Mouse (Mus musculus) lung, embryonic 14.5 days (tissue): ENCODE data around the gene Ghdc. TPM values are rescaled to one million over a fixed set of nuclear protein-coding genes. Genes with fewer than 3 reads are reported as not detected.
A peak's percentile ranks its signal among the peaks of the same experiment; 100 is the strongest.

ENCODE experiments used
- ATAC-seq: fragments of 200-750 bp; cut with Nextera tagmentation; 2 replicates; pipeline ENCODE4 v1.8.0; 2017; ENCODE audit warnings: mild to moderate bottlenecking, moderate TSS enrichment, moderate library complexity; ENCODE audit not compliant: insufficient read depth
- DNase-seq: peaks from one replicate; pipeline ENCODE4 v3.0.0-alpha.2; 2015
- H3K27ac ChIP-seq: fragments of 300-500 bp; sonication (generic); 2 replicates; pipeline ENCODE4 v1.5.1; 2014; ENCODE audit warnings: low read depth, mild to moderate bottlenecking, moderate library complexity
- H3K27me3 ChIP-seq: fragments of 300-500 bp; sonication (generic); 2 replicates; pipeline ENCODE4 v1.6.1; 2014; ENCODE audit warnings: low read length, control low read depth; ENCODE audit not compliant: insufficient read depth
- H3K36me3 ChIP-seq: fragments of 300-500 bp; sonication (generic); 2 replicates; pipeline ENCODE4 v1.6.1; 2014; ENCODE audit warnings: control low read depth; ENCODE audit not compliant: insufficient read depth
- H3K4me1 ChIP-seq: fragments of 300-500 bp; sonication (generic); 2 replicates; pipeline ENCODE4 v1.6.1; 2014; ENCODE audit warnings: antibody characterized with exemption, control low read depth; ENCODE audit not compliant: insufficient read depth
- H3K4me2 ChIP-seq: fragments of 300-500 bp; sonication (generic); 2 replicates; pipeline ENCODE4 v1.6.1; 2014; ENCODE audit warnings: mild to moderate bottlenecking
- H3K4me3 ChIP-seq: fragments of 300-500 bp; sonication (generic); 2 replicates; pipeline ENCODE4 v1.5.1; 2014; ENCODE audit warnings: low read depth, low read length
- H3K9ac ChIP-seq: fragments of 300-500 bp; sonication (generic); 2 replicates; pipeline ENCODE4 v1.6.1; 2014
- H3K9me3 ChIP-seq: fragments of 300-500 bp; sonication (generic); 2 replicates; pipeline ENCODE4 v1.6.1; 2016; ENCODE audit warnings: low read depth, low read length, control low read depth
- CTCF ChIP-seq: IDR thresholded peaks from 2 replicates; pipeline ENCODE4 v1.5.1; 2016; ENCODE audit warnings: antibody characterized with exemption, low read depth
- WGBS: fragments of 180-500 bp; shearing (Covaris S2); extraction: QIAGEN DNeasy Blood & Tissue Kit; methylation state at CpG from one replicate; pipeline ENCODE4 v1.1.7; 2014; 5-methylcytosine and 5-hydroxymethylcytosine counted together
- polyA plus RNA-seq: library from polyadenylated mRNA; unstranded; fragments of >200 nt; fragmentation: Nextera tagmentation; extraction: Ambion mirVana; gene quantifications from 2 replicates; pipeline ENCODE4 v1.2.1, GENCODE M21; 2014

Gene Ghdc
- polyA plus RNA-seq, 1 experiment from 2014 or later = 2.9 TPM

DNA sequence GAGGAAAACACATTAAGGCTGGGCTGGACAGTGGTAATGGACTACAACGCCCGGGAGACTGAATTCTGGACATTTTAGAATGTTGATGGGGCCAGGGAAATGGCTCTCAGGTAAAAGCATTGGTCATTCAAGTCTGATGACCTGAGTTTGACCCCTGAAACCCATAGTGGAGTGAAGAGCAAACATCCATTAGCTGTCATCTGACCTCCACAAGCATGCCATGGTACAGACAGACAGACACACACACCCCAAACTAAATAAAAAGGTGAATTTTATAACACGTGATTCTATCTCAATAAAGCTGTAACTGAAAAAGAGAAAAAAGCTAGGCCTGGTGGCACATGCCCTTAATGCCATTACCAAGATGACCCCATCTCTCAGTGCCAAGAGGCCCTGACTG lies 45.6 kb upstream of the Ghdc start:
- no peaks in the 10 kb centered on the region for H3K9me3 ChIP-seq
- 58% methylated on average over 3 of the region's 3 CpGs for WGBS
- no peak overlapping the region for H3K4me2 ChIP-seq
- no peaks in the 10 kb centered on the region for H3K27me3 ChIP-seq
- no peak overlapping the region for H3K27ac ChIP-seq
- ATAC-seq (no peak), DNase-seq (no peak)
- H3K36me3 ChIP-seq = no peaks in the 10 kb centered on the region
- H3K4me3 ChIP-seq = no peak overlapping the region
- peaks cover 12% of the 10 kb centered on the region for H3K4me1 ChIP-seq
- no peak for TF ChIP-seq CTCF
- no peak overlapping the region for H3K9ac ChIP-seq

DNA sequence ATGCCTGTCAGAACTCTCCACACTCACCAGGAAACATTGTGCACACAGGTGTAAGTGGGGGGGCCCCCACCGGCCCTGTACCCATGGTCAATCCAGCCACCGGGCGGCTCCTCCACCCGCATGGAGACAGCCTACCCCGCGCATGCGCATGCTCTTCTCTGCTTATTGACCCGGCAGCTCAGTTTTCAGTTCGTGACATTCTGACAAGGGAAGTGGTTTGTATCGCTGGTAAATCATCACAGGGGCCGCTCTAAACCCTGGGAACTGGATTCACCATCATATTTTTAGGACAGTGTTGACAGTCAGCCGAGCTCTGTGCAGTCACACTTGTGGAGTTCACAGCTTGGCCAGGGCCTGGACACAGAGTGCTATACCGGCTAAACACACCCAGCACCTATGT lies 43.7 kb upstream of the Ghdc start:
- H3K36me3 ChIP-seq = no peaks in the 10 kb centered on the region
- H3K9ac ChIP-seq = no peak overlapping the region
- H3K27me3 ChIP-seq = no peaks in the 10 kb centered on the region
- TF ChIP-seq CTCF = no peak
- ATAC-seq = no peak
- H3K4me3 ChIP-seq = no peak overlapping the region
- H3K4me1 ChIP-seq = peaks cover 12% of the 10 kb centered on the region
- DNase-seq = peak; percentile 66
- 33% methylated on average over 13 of the region's 13 CpGs for WGBS
- peak overlapping the region; percentile 34; the same call in 1 of the 2 replicates for H3K4me2 ChIP-seq
- no peaks in the 10 kb centered on the region for H3K9me3 ChIP-seq
- no peak overlapping the region for H3K27ac ChIP-seq

GRCm38 (mm10) chr11:100811132-100811531 lies 40.4 kb upstream of the Ghdc start:
- TF ChIP-seq CTCF = peak; percentile 42
- Histone ChIP-seq H3K4me3 (no peak overlapping the region), H3K36me3 (0 out of 2 replicates have a peak, but pooled peaks cover 4% of the 10 kb centered on the region), H3K9me3 (no peaks in the 10 kb centered on the region), H3K9ac (no peak overlapping the region), H3K4me2 (no peak overlapping the region), H3K4me1 (no peaks in the 10 kb centered on the region), H3K27me3 (no peaks in the 10 kb centered on the region), H3K27ac (no peak overlapping the region)
- DNase-seq (no peak), ATAC-seq (no peak)
- 87% methylated on average over 2 of the region's 2 CpGs for WGBS

DNA sequence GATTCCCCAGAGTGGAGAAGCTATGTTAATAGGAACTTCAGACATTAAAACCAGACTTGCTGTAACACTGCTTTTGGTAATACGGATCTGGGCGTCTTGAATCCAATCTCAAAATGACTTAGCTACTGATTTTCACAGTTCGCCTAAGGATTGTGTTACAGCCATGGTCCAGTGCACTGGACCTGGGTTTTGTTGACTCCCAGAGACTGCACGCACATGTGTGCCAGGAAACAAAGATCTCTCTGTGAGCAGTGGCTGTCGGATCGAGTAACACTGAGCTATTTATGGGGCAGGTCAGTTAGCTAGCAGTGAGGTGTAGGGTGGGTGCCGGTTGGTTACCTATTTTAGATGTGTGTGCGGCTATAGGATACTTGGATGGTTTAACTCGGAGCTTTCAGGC lies 39.8 kb upstream of the Ghdc start:
- ATAC-seq (no peak), DNase-seq (no peak)
- Histone ChIP-seq H3K27ac (no peak overlapping the region), H3K27me3 (no peaks in the 10 kb centered on the region), H3K4me3 (no peak overlapping the region), H3K36me3 (0 out of 2 replicates have a peak, but pooled peaks cover 4% of the 10 kb centered on the region), H3K9me3 (no peaks in the 10 kb centered on the region), H3K4me2 (no peak overlapping the region), H3K9ac (no peak overlapping the region), H3K4me1 (no peaks in the 10 kb centered on the region)
- TF ChIP-seq CTCF = no peak
- 76% methylated on average over 9 of the region's 9 CpGs for WGBS

- Histone ChIP-seq H3K9ac (no peak overlapping the region), H3K9me3 (no peaks in the 10 kb centered on the region), H3K4me2 (no peak overlapping the region), H3K36me3 (peaks cover 28% of the 10 kb centered on the region), H3K27me3 (no peaks in the 10 kb centered on the region), H3K4me1 (no peaks in the 10 kb centered on the region), H3K27ac (no peak overlapping the region), H3K4me3 (no peak overlapping the region)
- WGBS = 69% methylated on average over 20 of the region's 20 CpGs
- DNase-seq (peak; percentile 35), ATAC-seq (no peak)
- no peak for TF ChIP-seq CTCF
Measured at GRCm38 (mm10) chr11:100806380-100807305, 35.9 kb upstream of the Ghdc start.

- 68% methylated on average over 7 of the region's 7 CpGs for WGBS
- no peaks in the 10 kb centered on the region for H3K4me1 ChIP-seq
- DNase-seq = no peak
- no peak overlapping the region for H3K9ac ChIP-seq
- no peak overlapping the region for H3K4me2 ChIP-seq
- H3K9me3 ChIP-seq = no peaks in the 10 kb centered on the region
- H3K27me3 ChIP-seq = no peaks in the 10 kb centered on the region
- no peak for ATAC-seq
- no peak for TF ChIP-seq CTCF
- H3K36me3 ChIP-seq = peaks cover 39% of the 10 kb centered on the region
- H3K27ac ChIP-seq = no peak overlapping the region
- no peak overlapping the region for H3K4me3 ChIP-seq
Measured at GRCm38 (mm10) chr11:100805535-100805934, 34.8 kb upstream of the Ghdc start.

GRCm38 (mm10) chr11:100804409-100804808 lies 33.7 kb upstream of the Ghdc start:
- no peak overlapping the region for H3K4me2 ChIP-seq
- no peak overlapping the region for H3K9ac ChIP-seq
- H3K4me1 ChIP-seq = no peaks in the 10 kb centered on the region
- H3K9me3 ChIP-seq = no peaks in the 10 kb centered on the region
- 93% methylated on average over 10 of the region's 10 CpGs for WGBS
- TF ChIP-seq CTCF = no peak
- H3K4me3 ChIP-seq = no peak overlapping the region
- no peaks in the 10 kb centered on the region for H3K27me3 ChIP-seq
- DNase-seq = no peak
- no peak for ATAC-seq
- H3K36me3 ChIP-seq = peaks cover 46% of the 10 kb centered on the region
- no peak overlapping the region for H3K27ac ChIP-seq
